26 mouse cellular contexts compared by ENCODE assay signal in the genomic region with DNA sequence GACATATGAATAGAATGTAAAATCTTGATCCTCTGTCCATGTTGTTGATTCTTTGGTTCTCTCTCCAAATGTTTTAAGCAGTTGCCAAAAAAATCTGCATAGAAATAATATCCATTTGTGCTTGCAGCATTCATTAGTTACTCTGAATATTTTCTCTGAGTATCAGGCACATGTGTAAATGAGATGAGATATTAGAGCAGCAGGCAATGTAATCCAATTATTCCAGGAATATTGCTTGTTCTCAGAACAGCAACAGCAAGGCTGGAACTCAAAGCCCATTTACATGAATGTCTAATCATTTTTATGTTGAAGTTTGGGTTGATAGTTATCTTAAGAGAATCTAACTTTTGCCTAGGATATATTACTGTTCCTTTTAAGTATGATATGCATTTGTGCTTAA.
"Had no signal": no experiment of that assay in that cellular context is flagged by ENCODE, and none has a peak within 500 bp of the region (broad histone marks: within the 10 kb centered on the region; RNA-seq: fewer than 3 reads in every experiment).

No protein-coding gene starts in this region.

- H3K9ac ChIP-seq: heart, embryonic 12.5 days; hindbrain, embryonic 12.5 days; hindbrain, embryonic 14.5 days; intestine, embryonic 15.5 days; limb, embryonic 13.5 days; limb, embryonic 15.5 days; liver, embryonic 12.5 days; liver, embryonic 14.5 days had no signal

- H3K27ac ChIP-seq: gastrocnemius, adult 2 months; heart, embryonic 10.5 days; hindbrain, embryonic 10.5 days; hindbrain, embryonic 12.5 days; hindbrain, embryonic 14.5 days; intestine, embryonic 15.5 days; kidney, postnatal 0 days; limb, embryonic 13.5 days; limb, embryonic 15.5 days; liver, embryonic 12.5 days; liver, embryonic 14.5 days had no signal

- H3K36me3 ChIP-seq: heart, embryonic 10.5 days; heart, embryonic 12.5 days; hindbrain, embryonic 10.5 days; hindbrain, embryonic 12.5 days; intestine, embryonic 15.5 days; limb, embryonic 13.5 days; limb, embryonic 15.5 days; liver, embryonic 12.5 days had no signal

- ATAC-seq: hindbrain, embryonic 16.5 days; inflammation-experienced regulatory T-cells, adult 6 months; intestine, embryonic 15.5 days; intestine, postnatal 0 days; liver, embryonic 12.5 days had no signal

- H3K4me1 ChIP-seq: heart, embryonic 10.5 days; heart, embryonic 12.5 days; hindbrain, embryonic 10.5 days; hindbrain, embryonic 12.5 days; intestine, embryonic 15.5 days; limb, embryonic 13.5 days; limb, embryonic 15.5 days; liver, embryonic 12.5 days had no signal

- H3K4me2 ChIP-seq: heart, embryonic 12.5 days; hindbrain, embryonic 12.5 days; hindbrain, embryonic 14.5 days; intestine, embryonic 15.5 days; limb, embryonic 13.5 days; limb, embryonic 15.5 days; liver, embryonic 12.5 days had no signal

- H3K27me3 ChIP-seq: heart, embryonic 12.5 days; hindbrain, embryonic 12.5 days; intestine, embryonic 15.5 days; limb, embryonic 13.5 days; limb, embryonic 15.5 days; liver, embryonic 12.5 days had no signal

- H3K9me3 ChIP-seq: heart, embryonic 10.5 days; heart, embryonic 12.5 days; hindbrain, embryonic 10.5 days; hindbrain, embryonic 12.5 days; intestine, embryonic 15.5 days; limb, embryonic 13.5 days; limb, embryonic 15.5 days; liver, embryonic 12.5 days had no signal

- H3K4me3 ChIP-seq: gastrocnemius, adult 2 months; heart, embryonic 10.5 days; heart, embryonic 12.5 days; hindbrain, embryonic 10.5 days; hindbrain, embryonic 12.5 days; intestine, embryonic 15.5 days; limb, embryonic 13.5 days; limb, embryonic 15.5 days; liver, embryonic 12.5 days had no signal

- DNase-seq: gastrocnemius, adult 2 months; gastrocnemius, postnatal 10 days; gastrocnemius, postnatal 25 days; heart, adult 18-20 months; heart, postnatal 10 days; heart, postnatal 4 days; kidney, adult 18-20 months; kidney, adult 8-10 months; kidney, postnatal 14 days; kidney, postnatal 36 days; left cerebral cortex, postnatal 4 days; lung, adult 18-20 months had no signal
